Mouse (Mus musculus): ENCODE measurements around the gene Plin1. TPM values are rescaled to one million over a fixed set of nuclear protein-coding genes. Genes with fewer than 3 reads are reported as not detected.
A peak's percentile ranks its signal among the peaks of the same experiment; 100 is the strongest.

The Plin1 gene
- polyA plus RNA-seq, 1 experiment from 2014 or later = 0.45 TPM

GRCm38 (mm10) chr7:79742277-79742658, 9.6 kb upstream of the Plin1 start:
- ATAC-seq (peak; percentile 40; the same call in 1 of the 2 replicates), DNase-seq (ENCODE audit: low spot score) (peak; percentile 34)
- Histone ChIP-seq H3K4me1 (ENCODE audit: insufficient read depth, low read depth, low read length) (no peaks in the 10 kb centered on the region; the same call in 1 of the 2 replicates), H3K4me2 (replicated peaks; ENCODE audit: low read depth, low read length) (peak overlapping the region; percentile 78), H3K27ac (ENCODE audit: low read length) (peak overlapping the region; percentile 60), H3K9me3 (ENCODE audit: low read length) (no peaks in the 10 kb centered on the region), H3K9ac (replicated peaks; ENCODE audit: low read depth) (peak overlapping the region; percentile 16; the same call in 1 of the 2 replicates), H3K4me3 (ENCODE audit: low read depth, low read length) (peak overlapping the region; percentile 57), H3K36me3 (ENCODE audit: insufficient read depth, low read length) (no peaks in the 10 kb centered on the region), H3K27me3 (replicated peaks; ENCODE audit: insufficient read depth, low read length) (no peaks in the 10 kb centered on the region)
- WGBS = 9% methylated on average over 11 of the region's 11 CpGs
- TF ChIP-seq EP300 (IDR thresholded peaks at IDR 0.05) (no peak), CTCF (IDR thresholded peaks at IDR 0.05) (no peak)

- ATAC-seq (no peak), DNase-seq (ENCODE audit: low spot score) (no peak)
- TF ChIP-seq CTCF (IDR thresholded peaks at IDR 0.05) (no peak), EP300 (IDR thresholded peaks at IDR 0.05) (no peak)
- H3K36me3 ChIP-seq (ENCODE audit: insufficient read depth, low read length) = no peaks in the 10 kb centered on the region
- no peak overlapping the region for H3K27ac ChIP-seq (ENCODE audit: low read length)
- H3K27me3 ChIP-seq (replicated peaks; ENCODE audit: insufficient read depth, low read length) = no peaks in the 10 kb centered on the region
- H3K4me1 ChIP-seq (ENCODE audit: insufficient read depth, low read depth, low read length) = no peaks in the 10 kb centered on the region; the same call in 1 of the 2 replicates
- WGBS = 78% methylated on average over 4 of the region's 4 CpGs
- H3K4me2 ChIP-seq (replicated peaks; ENCODE audit: low read depth, low read length) = no peak overlapping the region
- no peak overlapping the region for H3K9ac ChIP-seq (replicated peaks; ENCODE audit: low read depth)
- H3K9me3 ChIP-seq (ENCODE audit: low read length) = no peaks in the 10 kb centered on the region
- no peak overlapping the region for H3K4me3 ChIP-seq (ENCODE audit: low read depth, low read length)
These were observed 7.6 kb upstream of the Plin1 start for GRCm38 (mm10) chr7:79740279-79740678.

- H3K4me1 ChIP-seq (ENCODE audit: insufficient read depth, low read depth, low read length) = no peaks in the 10 kb centered on the region; the same call in 1 of the 2 replicates
- no peaks in the 10 kb centered on the region for H3K9me3 ChIP-seq (ENCODE audit: low read length)
- H3K4me2 ChIP-seq (replicated peaks; ENCODE audit: low read depth, low read length) = no peak overlapping the region
- no peak overlapping the region for H3K27ac ChIP-seq (ENCODE audit: low read length)
- H3K36me3 ChIP-seq (ENCODE audit: insufficient read depth, low read length) = no peaks in the 10 kb centered on the region
- H3K27me3 ChIP-seq (replicated peaks; ENCODE audit: insufficient read depth, low read length) = no peaks in the 10 kb centered on the region
- H3K9ac ChIP-seq (replicated peaks; ENCODE audit: low read depth) = no peak overlapping the region
- DNase-seq (ENCODE audit: low spot score) (peak; percentile 33), ATAC-seq (no peak)
- TF ChIP-seq CTCF (IDR thresholded peaks at IDR 0.05) (no peak), EP300 (IDR thresholded peaks at IDR 0.05) (no peak)
- H3K4me3 ChIP-seq (ENCODE audit: low read depth, low read length) = no peak overlapping the region
- WGBS = 73% methylated on average over 2 of the region's 2 CpGs
These were observed 6.2 kb upstream of the Plin1 start for GRCm38 (mm10) chr7:79738913-79739312.

- DNase-seq (ENCODE audit: low spot score) (no peak), ATAC-seq (no peak)
- H3K9me3 ChIP-seq (ENCODE audit: low read length) = no peaks in the 10 kb centered on the region
- H3K4me1 ChIP-seq (ENCODE audit: insufficient read depth, low read depth, low read length) = no peaks in the 10 kb centered on the region
- H3K4me2 ChIP-seq (replicated peaks; ENCODE audit: low read depth, low read length) = no peak overlapping the region
- H3K4me3 ChIP-seq (ENCODE audit: low read depth, low read length) = no peak overlapping the region
- H3K36me3 ChIP-seq (ENCODE audit: insufficient read depth, low read length) = no peaks in the 10 kb centered on the region
- WGBS = 81% methylated on average over 14 of the region's 14 CpGs
- TF ChIP-seq EP300 (IDR thresholded peaks at IDR 0.05) = no peak
- TF ChIP-seq CTCF (IDR thresholded peaks at IDR 0.05) = no peak
- no peak overlapping the region for H3K27ac ChIP-seq (ENCODE audit: low read length)
- H3K27me3 ChIP-seq (replicated peaks; ENCODE audit: insufficient read depth, low read length) = no peaks in the 10 kb centered on the region
- H3K9ac ChIP-seq (replicated peaks; ENCODE audit: low read depth) = no peak overlapping the region
These were observed 3.8 kb upstream of the Plin1 start for GRCm38 (mm10) chr7:79736511-79736910.

- no peak for ATAC-seq
- Histone ChIP-seq H3K4me2 (replicated peaks; ENCODE audit: low read depth, low read length) (no peak overlapping the region), H3K9ac (replicated peaks; ENCODE audit: low read depth) (no peak overlapping the region), H3K27me3 (replicated peaks; ENCODE audit: insufficient read depth, low read length) (no peaks in the 10 kb centered on the region; the same call in 1 of the 2 replicates), H3K36me3 (ENCODE audit: insufficient read depth, low read length) (no peaks in the 10 kb centered on the region), H3K27ac (ENCODE audit: low read length) (no peak overlapping the region), H3K9me3 (ENCODE audit: low read length) (no peaks in the 10 kb centered on the region), H3K4me1 (ENCODE audit: insufficient read depth, low read depth, low read length) (no peaks in the 10 kb centered on the region), H3K4me3 (ENCODE audit: low read depth, low read length) (no peak overlapping the region)
- WGBS = 66% methylated on average over 8 of the region's 8 CpGs
- TF ChIP-seq CTCF (IDR thresholded peaks at IDR 0.05) (no peak), EP300 (IDR thresholded peaks at IDR 0.05) (no peak)
- DNase-seq (ENCODE audit: low spot score) = no peak
These were observed 1.9 kb upstream of the Plin1 start for GRCm38 (mm10) chr7:79734563-79734962.

DNA sequence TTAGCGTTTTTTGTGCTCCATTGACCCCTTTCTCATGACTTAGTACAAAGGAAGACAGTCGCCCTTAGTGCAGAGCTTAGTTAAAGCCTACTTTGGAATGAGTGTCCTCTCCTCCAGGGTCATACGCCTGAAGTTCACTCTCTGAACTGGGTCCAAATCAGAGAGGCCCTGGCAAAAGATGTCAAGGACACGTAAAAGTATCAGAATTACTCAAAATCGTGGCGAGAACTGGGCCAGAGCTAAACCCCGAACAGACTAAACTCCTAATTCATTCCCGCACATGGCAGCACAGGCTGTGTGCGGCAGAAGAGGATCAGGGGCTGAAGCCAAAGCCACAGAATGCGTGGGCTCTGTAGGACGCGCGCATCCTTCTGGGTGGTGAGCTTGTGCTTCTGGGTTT, 1.3 kb downstream of the Plin1 start:
- no peak overlapping the region for H3K4me3 ChIP-seq (ENCODE audit: low read depth, low read length)
- H3K27me3 ChIP-seq (replicated peaks; ENCODE audit: insufficient read depth, low read length) = no peaks in the 10 kb centered on the region; the same call in 1 of the 2 replicates
- no peak overlapping the region for H3K4me2 ChIP-seq (replicated peaks; ENCODE audit: low read depth, low read length)
- H3K9ac ChIP-seq (replicated peaks; ENCODE audit: low read depth) = no peak overlapping the region
- no peaks in the 10 kb centered on the region for H3K36me3 ChIP-seq (ENCODE audit: insufficient read depth, low read length)
- no peaks in the 10 kb centered on the region for H3K9me3 ChIP-seq (ENCODE audit: low read length)
- ATAC-seq (no peak), DNase-seq (ENCODE audit: low spot score) (no peak)
- 78% methylated on average over 13 of the region's 13 CpGs for WGBS
- no peak overlapping the region for H3K27ac ChIP-seq (ENCODE audit: low read length)
- no peaks in the 10 kb centered on the region for H3K4me1 ChIP-seq (ENCODE audit: insufficient read depth, low read depth, low read length)
- TF ChIP-seq CTCF (IDR thresholded peaks at IDR 0.05) (no peak), EP300 (IDR thresholded peaks at IDR 0.05) (no peak)
